Mouse (Mus musculus) stomach, embryonic 16.5 days (tissue): ENCODE data around the gene Rps15. TPM values are rescaled to one million over a fixed set of nuclear protein-coding genes. Genes with fewer than 3 reads are reported as not detected.
"Not testable (repeated sequence)": the region's sequence is repeated elsewhere in the genome, so short reads cannot be mapped to it uniquely, and the experiment has no call there.

ENCODE experiments used
- ATAC-seq: fragments of 200-750 bp; cut with Nextera tagmentation; 2 replicates; pipeline ENCODE4 v1.8.0; 2017; ENCODE audit warnings: moderate number of reproducible peaks, moderate TSS enrichment; ENCODE audit not compliant: insufficient read depth, low FRiP score
- H3K27ac ChIP-seq: fragments of 300-500 bp; sonication (generic); 2 replicates; pipeline ENCODE4 v1.5.1; 2014; ENCODE audit warnings: low read length
- H3K27me3 ChIP-seq: fragments of 300-500 bp; sonication (generic); 2 replicates; pipeline ENCODE4 v1.6.1; 2014; ENCODE audit warnings: low read length, control low read depth, mixed read lengths; ENCODE audit not compliant: control insufficient read depth, insufficient read depth
- H3K36me3 ChIP-seq: fragments of 300-500 bp; sonication (generic); 2 replicates; pipeline ENCODE4 v1.6.1; 2014; ENCODE audit warnings: low read length; ENCODE audit not compliant: control insufficient read depth, insufficient read depth
- H3K4me1 ChIP-seq: fragments of 300-500 bp; sonication (generic); 2 replicates; pipeline ENCODE4 v1.6.1; 2014; ENCODE audit warnings: low read length, control low read depth, mixed read lengths; ENCODE audit not compliant: control insufficient read depth, insufficient read depth
- H3K4me2 ChIP-seq: fragments of 300-500 bp; sonication (generic); 2 replicates; pipeline ENCODE4 v1.6.1; 2014; ENCODE audit warnings: low read depth, low read length, mixed read lengths
- H3K4me3 ChIP-seq: fragments of 300-500 bp; sonication (generic); replicated peaks from 2 replicates; pipeline ENCODE4 v1.5.1; 2014; ENCODE audit warnings: mild to moderate bottlenecking, low read length
- H3K9ac ChIP-seq: fragments of 300-500 bp; sonication (generic); 2 replicates; pipeline ENCODE4 v1.6.1; 2014; ENCODE audit warnings: low read length
- H3K9me3 ChIP-seq: fragments of 300-500 bp; sonication (generic); replicated peaks from 2 replicates; pipeline ENCODE4 v1.6.1; 2016; ENCODE audit warnings: low read length, control low read depth; ENCODE audit not compliant: control insufficient read depth
- WGBS: fragments of 180-500 bp; shearing (Covaris S2); extraction: QIAGEN DNeasy Blood & Tissue Kit; methylation state at CpG from one replicate; pipeline ENCODE4 v1.1.7; 2014; 5-methylcytosine and 5-hydroxymethylcytosine counted together
- polyA plus RNA-seq: library from polyadenylated mRNA; unstranded; fragments of >200 nt; fragmentation: Nextera tagmentation; extraction: Ambion mirVana; gene quantifications from 2 replicates; pipeline ENCODE4 v1.2.1, GENCODE M21; 2015

Rps15 gene
- polyA plus RNA-seq, result 807 and 821 TPM in 2 replicates

DNA sequence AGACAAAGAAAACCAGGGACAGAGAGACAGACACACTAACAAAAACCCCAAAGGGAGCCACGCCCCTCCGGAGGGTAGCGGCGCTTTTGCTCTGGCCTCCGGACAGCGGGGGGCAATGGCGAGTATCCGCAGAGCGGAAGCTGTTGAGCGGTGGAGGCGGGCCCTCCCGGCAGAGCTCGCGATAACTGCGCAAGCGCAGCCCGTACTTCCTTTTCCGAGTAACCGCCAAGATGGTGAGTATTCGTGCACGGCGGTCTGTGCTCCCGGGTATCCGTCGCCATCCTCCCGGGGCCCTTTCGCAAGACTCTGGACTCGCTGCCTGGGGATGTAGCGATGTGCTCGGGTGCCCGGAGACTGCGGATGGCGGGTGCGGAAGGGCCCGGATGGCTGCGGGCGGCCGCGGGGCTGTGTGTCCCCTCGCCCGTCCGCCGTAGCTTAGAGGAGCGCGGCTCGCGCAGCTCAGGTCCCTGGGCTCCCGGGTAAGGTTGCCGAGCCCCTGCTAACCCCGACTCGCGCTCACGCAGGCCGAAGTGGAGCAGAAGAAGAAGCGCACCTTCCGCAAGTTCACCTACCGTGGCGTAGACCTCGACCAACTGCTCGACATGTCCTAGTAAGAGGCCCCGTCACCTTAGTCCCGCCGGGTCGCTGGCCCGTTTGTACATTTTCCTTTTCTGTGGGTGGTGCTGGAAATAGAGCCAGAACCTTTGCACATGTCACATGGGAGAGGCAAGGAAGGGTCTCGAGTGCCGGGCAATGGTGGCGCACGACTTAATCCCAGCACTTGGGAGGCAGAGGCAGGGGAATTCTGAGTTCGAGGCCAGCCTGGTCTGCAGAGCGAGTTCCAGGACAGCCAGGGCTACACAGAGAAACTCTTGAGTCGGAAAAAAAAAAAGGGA lies at the start of gene Rps15:
Gene Rps15, plus strand, starts transcription at position 203 of the 896 bp plus-strand sequence.
- peak within 1 kb of the TSS; percentile 90 for H3K4me3 ChIP-seq
- under 1% methylated on average over 70 of the region's 72 CpGs for WGBS
- peaks cover 10% of the 10 kb centered on the region; the same call in 1 of the 2 replicates for H3K36me3 ChIP-seq
- peak within 1 kb of the TSS; percentile 100 for H3K4me2 ChIP-seq
- peak; percentile 89 for ATAC-seq
- H3K9me3 ChIP-seq, result no peaks in the 10 kb centered on the region
- H3K27ac ChIP-seq, result peak within 1 kb of the TSS; percentile 81
- H3K9ac ChIP-seq, result peak within 1 kb of the TSS; percentile 98
- H3K27me3 ChIP-seq, result no peaks in the 10 kb centered on the region
- peaks cover 15% of the 10 kb centered on the region for H3K4me1 ChIP-seq

DNA sequence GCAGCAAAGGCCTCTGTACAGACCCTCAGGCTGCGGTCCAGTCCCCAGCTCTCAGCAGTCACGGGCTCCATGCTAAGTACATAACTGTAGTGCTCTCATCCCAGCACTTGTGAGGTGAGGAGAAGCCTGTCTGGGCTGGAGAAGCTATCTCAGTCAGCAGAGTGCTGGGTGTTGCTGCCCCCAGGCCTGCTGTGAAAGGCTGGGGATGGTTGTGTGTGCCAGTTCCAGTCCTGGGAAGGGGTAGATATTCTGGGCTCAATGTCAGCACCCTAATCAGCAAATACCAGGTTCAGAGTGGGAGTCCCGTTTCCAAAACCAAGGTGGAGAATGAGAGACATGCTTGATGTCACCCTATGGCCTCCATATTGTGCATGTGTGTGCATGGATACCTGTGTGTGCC lies 49.6 kb upstream of the Rps15 start:
- Histone ChIP-seq H3K27ac (no peak overlapping the region), H3K36me3 (peaks cover 34% of the 10 kb centered on the region), H3K9ac (no peak overlapping the region), H3K4me1 (peaks cover 3% of the 10 kb centered on the region; the same call in 1 of the 2 replicates), H3K9me3 (no peaks in the 10 kb centered on the region), H3K4me3 (no peak overlapping the region), H3K27me3 (no peaks in the 10 kb centered on the region), H3K4me2 (no peak overlapping the region)
- ATAC-seq, result no peak
- WGBS, result 91% methylated on average over 3 of the region's 3 CpGs

DNA sequence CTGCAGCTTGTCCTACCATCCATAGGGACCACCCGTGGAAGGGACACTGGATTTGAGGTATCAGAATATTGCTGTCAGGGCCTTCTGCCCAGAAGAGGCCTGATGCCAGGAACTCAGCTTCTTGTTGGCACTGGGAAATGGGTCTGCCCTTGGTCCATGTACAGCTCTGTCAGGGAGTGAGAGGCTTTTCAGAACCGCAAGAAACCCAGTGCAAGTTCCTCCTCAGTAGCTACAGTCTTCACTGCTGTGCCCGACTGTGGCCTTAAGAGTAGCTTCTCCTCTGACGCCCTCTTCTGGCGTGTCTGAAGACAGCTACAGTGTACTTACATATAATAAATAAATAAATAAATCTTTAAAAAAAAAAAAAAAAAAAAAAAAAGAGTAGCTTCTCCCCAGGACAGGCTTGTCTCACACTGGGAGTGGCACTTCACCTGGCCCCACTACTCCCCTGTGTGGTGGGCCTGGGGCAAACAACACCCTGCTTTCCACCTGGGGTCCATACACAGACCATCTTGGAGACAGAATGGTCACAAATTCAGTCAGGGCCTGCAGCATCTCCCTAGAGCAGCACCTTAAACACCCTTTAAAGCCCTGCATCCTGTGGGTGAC lies 47.4 kb upstream of the Rps15 start:
- Histone ChIP-seq H3K27me3 (no peaks in the 10 kb centered on the region), H3K4me1 (peaks cover 8% of the 10 kb centered on the region), H3K4me2 (no peak overlapping the region), H3K27ac (no peak overlapping the region), H3K36me3 (peaks cover 33% of the 10 kb centered on the region), H3K9ac (peak overlapping the region; percentile 36), H3K4me3 (no peak overlapping the region), H3K9me3 (no peaks in the 10 kb centered on the region)
- WGBS, result 33% methylated on average over 5 of the region's 5 CpGs
- no peak for ATAC-seq

DNA sequence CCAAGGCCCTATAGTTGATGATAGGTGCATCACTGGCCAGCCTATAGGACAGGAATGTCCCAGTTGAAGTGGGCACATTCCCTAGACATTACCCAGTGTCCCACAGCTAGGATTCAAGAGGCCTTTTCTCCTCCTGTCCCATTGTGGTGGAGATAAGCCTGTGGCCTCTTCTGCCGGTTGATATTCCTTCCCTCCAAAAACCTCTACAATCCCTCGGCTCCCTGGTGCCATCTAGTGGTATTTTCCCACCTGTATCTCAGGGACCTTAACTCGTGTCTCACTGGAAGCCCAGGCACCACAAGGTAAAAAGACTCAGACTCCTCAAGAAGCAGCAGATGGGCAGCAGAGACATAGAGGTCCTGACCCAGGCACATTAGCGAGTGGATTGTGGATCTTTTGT lies 46.7 kb upstream of the Rps15 start:
- H3K4me2 ChIP-seq, result no peak overlapping the region
- H3K27ac ChIP-seq, result peak overlapping the region; percentile 14; the same call in 1 of the 2 replicates
- 3% methylated on average over 4 of the region's 4 CpGs for WGBS
- H3K4me3 ChIP-seq, result no peak overlapping the region
- no peak for ATAC-seq
- no peaks in the 10 kb centered on the region for H3K27me3 ChIP-seq
- peak overlapping the region; percentile 36 for H3K9ac ChIP-seq
- H3K9me3 ChIP-seq, result no peaks in the 10 kb centered on the region
- peaks cover 15% of the 10 kb centered on the region for H3K4me1 ChIP-seq
- H3K36me3 ChIP-seq, result peaks cover 29% of the 10 kb centered on the region

DNA sequence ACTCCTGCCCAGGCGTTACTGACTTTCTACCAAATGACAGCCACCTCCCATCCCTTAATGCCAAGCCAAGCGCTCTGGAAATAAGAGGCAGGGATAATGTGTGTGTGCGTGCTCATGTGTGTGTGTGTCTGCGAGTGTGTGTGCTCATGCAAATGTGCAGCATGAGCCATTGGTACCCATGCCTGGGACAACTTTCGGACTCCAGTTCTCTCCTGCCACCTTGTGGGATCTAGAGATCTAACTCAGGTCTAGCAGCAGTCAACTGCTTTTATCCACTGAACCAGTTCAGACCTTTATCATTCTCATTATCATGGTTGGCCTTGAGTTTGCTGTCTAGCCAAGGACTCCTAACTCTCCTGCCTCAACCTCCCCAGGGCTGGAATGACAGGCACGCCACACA lies 44.4 kb upstream of the Rps15 start:
- 54% methylated on average over 6 of the region's 6 CpGs for WGBS
- no peak overlapping the region for H3K27ac ChIP-seq
- H3K4me3 ChIP-seq, result no peak overlapping the region
- H3K4me2 ChIP-seq, result no peak overlapping the region
- no peak for ATAC-seq
- H3K4me1 ChIP-seq, result peaks cover 19% of the 10 kb centered on the region
- H3K27me3 ChIP-seq, result no peaks in the 10 kb centered on the region
- H3K36me3 ChIP-seq, result peaks cover 10% of the 10 kb centered on the region; the same call in 1 of the 2 replicates
- no peaks in the 10 kb centered on the region for H3K9me3 ChIP-seq
- H3K9ac ChIP-seq, result no peak overlapping the region; the same call in 1 of the 2 replicates

DNA sequence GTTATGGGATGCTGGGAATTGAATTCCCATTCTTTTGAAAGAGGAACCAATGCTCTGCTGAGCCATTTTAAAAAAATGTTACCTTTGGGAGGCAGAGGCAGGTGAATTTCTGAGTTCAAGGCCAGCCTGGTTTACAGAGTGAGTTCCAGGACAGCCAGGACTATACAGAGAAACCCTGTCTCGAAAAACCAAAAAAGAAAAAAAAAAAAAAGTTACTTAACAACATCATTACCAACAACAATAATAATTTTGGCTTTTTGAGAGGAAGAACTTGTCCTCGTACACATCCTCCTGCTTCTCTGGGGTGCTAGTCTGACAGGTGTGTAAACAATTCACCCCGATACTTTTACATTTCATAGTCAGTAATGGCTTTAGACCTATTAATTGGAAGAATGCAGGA lies 43.8 kb upstream of the Rps15 start:
- H3K27me3 ChIP-seq, ATAC-seq, H3K36me3 ChIP-seq, H3K27ac ChIP-seq, H3K9ac ChIP-seq, H3K9me3 ChIP-seq: not testable (repeated sequence)
- peak overlapping the region; percentile 88 for H3K4me3 ChIP-seq
- peaks cover 19% of the 10 kb centered on the region for H3K4me1 ChIP-seq
- H3K4me2 ChIP-seq, result peak overlapping the region; percentile 90
- 28% methylated on average over 3 of the region's 3 CpGs for WGBS

DNA sequence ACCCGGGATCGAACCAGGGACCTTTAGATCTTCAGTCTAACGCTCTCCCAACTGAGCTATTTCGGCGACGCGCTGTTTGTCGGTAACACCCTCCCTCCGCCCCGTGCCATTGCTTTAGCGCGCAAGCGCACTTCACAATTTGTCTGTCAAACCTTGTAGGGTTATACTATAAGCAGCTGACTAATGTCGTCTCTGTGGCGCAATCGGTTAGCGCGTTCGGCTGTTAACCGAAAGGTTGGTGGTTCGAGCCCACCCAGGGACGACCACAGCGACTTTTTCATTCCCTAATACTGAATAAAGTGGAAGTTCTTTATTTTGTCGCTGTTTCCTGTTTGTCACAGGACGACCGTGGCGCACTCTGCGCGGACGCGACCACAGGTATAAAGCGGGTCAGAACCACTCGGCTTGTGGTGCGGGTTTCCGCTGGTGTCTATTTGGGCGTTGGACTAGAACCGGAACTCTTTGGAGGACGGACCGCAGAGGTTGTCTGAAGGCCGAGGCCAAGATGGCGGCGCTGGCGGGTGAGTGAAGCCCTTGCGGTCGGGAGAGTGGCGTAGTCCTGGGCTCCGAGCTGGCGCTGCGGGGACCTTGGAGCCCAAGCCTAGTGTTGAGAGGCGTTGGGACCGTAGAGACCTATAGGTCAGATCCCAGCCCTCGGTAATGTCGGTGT lies 43.1 kb upstream of the Rps15 start, which contains the start of gene Ndufs7:
Gene Ndufs7, plus strand, starts transcription at position 151 of the 670 bp plus-strand sequence.
- WGBS, result under 1% methylated on average over 53 of the region's 53 CpGs
- no peaks in the 10 kb centered on the region for H3K9me3 ChIP-seq
- ATAC-seq, result peak; percentile 89
- H3K4me1 ChIP-seq, result peaks cover 19% of the 10 kb centered on the region
- no peaks in the 10 kb centered on the region for H3K27me3 ChIP-seq
- H3K9ac ChIP-seq, result peak within 1 kb of the TSS; percentile 94
- H3K36me3 ChIP-seq, result no peaks in the 10 kb centered on the region
- H3K4me2 ChIP-seq, result peak within 1 kb of the TSS; percentile 90
- peak within 1 kb of the TSS; percentile 88 for H3K4me3 ChIP-seq
- H3K27ac ChIP-seq, result peak within 1 kb of the TSS; percentile 92

DNA sequence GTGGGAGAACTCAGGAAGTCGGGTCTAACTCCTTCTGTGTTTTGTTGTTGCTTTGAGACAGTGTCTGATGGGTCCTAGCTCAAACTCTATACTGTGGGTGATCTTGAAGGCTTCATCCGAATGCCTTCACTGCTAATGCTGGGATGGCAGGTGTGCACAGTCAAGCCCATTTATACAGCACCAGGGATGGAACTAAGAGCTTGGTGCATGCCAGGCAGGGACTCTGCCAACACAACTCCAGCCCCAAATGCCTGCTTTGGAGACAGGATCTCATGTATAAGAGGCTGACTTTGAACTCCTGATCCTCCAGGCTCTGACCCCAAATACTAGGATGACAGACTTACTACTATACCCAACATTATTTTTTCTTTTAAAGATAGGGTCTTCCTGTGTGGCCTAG lies 42.2 kb upstream of the Rps15 start:
- Histone ChIP-seq H3K27me3 (no peaks in the 10 kb centered on the region), H3K4me2 (peak overlapping the region; percentile 90), H3K4me3 (peak overlapping the region; percentile 88), H3K9me3 (no peaks in the 10 kb centered on the region), H3K9ac (peak overlapping the region; percentile 94), H3K4me1 (peaks cover 19% of the 10 kb centered on the region), H3K27ac (peak overlapping the region; percentile 92; the same call in 1 of the 2 replicates), H3K36me3 (peaks cover 6% of the 10 kb centered on the region; the same call in 1 of the 2 replicates)
- no peak for ATAC-seq
- 28% methylated on average over 2 of the region's 2 CpGs for WGBS
